Mouse (Mus musculus) lung, adult 18-20 months (tissue): ENCODE measurements at regions not wholly inside any gene's neighbourhood (a gene's known extent, or its start where the extent isn't known, plus 50 kb on each side); places are given as distances from the start of the nearest gene placed in this dataset.

Source experiments
- DNase-seq, 2 experiments: peaks; one replicate each; pipeline ENCODE4 v3.0.0; 2022; ENCODE audit warnings: mixed read lengths in 2 of 2

GRCm38 (mm10) chr2:172777774-172778173 is 162.3 kb downstream of the Bmp7 start:
- no peak for DNase-seq

- DNase-seq = no peak
Observed at GRCm38 (mm10) chr2:172779096-172779495, 161.0 kb downstream of the Bmp7 start.

- no peak for DNase-seq
Observed at GRCm38 (mm10) chr2:172782686-172783085, 157.4 kb downstream of the Bmp7 start.

- peak in 1 of 2 experiments; percentile 14 for DNase-seq
Observed at GRCm38 (mm10) chr2:172786297-172786696, 153.8 kb downstream of the Bmp7 start.

GRCm38 (mm10) chr2:172787203-172787944 is 152.7 kb downstream of the Bmp7 start:
- DNase-seq = no peak

GRCm38 (mm10) chr2:172789260-172789659 is 150.9 kb downstream of the Bmp7 start:
- DNase-seq = no peak

- DNase-seq = no peak
Observed at GRCm38 (mm10) chr2:172792555-172792954, 147.6 kb downstream of the Bmp7 start.

- DNase-seq = no peak
Observed at GRCm38 (mm10) chr2:172793991-172794390, 146.1 kb downstream of the Bmp7 start.

- DNase-seq = no peak
Observed at GRCm38 (mm10) chr2:172794771-172795170, 145.3 kb downstream of the Bmp7 start.

- peak; percentile 42 to 65 for DNase-seq
Observed at GRCm38 (mm10) chr2:172796104-172796503, 144.0 kb downstream of the Bmp7 start.

GRCm38 (mm10) chr2:172796955-172797354 is 143.2 kb downstream of the Bmp7 start:
- DNase-seq = no peak

GRCm38 (mm10) chr2:172799951-172800350 is 140.2 kb downstream of the Bmp7 start:
- DNase-seq = no peak

GRCm38 (mm10) chr2:172800801-172801200 is 139.3 kb downstream of the Bmp7 start:
- DNase-seq = no peak

GRCm38 (mm10) chr2:172801804-172802203 is 138.3 kb downstream of the Bmp7 start:
- DNase-seq = no peak

GRCm38 (mm10) chr2:172807446-172807845 is 132.7 kb downstream of the Bmp7 start:
- DNase-seq = no peak

- DNase-seq = no peak
Observed at GRCm38 (mm10) chr2:172809306-172809705, 130.8 kb downstream of the Bmp7 start.

- no peak for DNase-seq
Observed at GRCm38 (mm10) chr2:172813319-172813718, 126.8 kb downstream of the Bmp7 start.

GRCm38 (mm10) chr2:172813906-172814305 is 126.2 kb downstream of the Bmp7 start:
- no peak for DNase-seq

- no peak for DNase-seq
Observed at GRCm38 (mm10) chr2:172815146-172815545, 125.0 kb downstream of the Bmp7 start.

GRCm38 (mm10) chr2:172817058-172817745 is 122.9 kb downstream of the Bmp7 start:
- DNase-seq = no peak
